Mouse (Mus musculus) 3134 (cell line): ENCODE results near the gene Cd86.

Experiments
- DNase-seq: peaks from one replicate; pipeline ENCODE4 v3.0.0-alpha.2; 2011; ENCODE audit warnings: low spot score; ENCODE audit not compliant: insufficient read length; ENCODE audit errors: extremely low read depth

Gene Cd86

GRCm38 (mm10) chr16:36665782-36666181 lies at the start of gene Cd86:
Cd86 (minus strand) TSS chr16:36666081.
- DNase-seq, result no peak

- no peak for DNase-seq
These were observed 45.9 kb upstream of the Cd86 start for GRCm38 (mm10) chr16:36711760-36712159.

- no peak for DNase-seq
These were observed 44.9 kb upstream of the Cd86 start for GRCm38 (mm10) chr16:36710794-36711193.

- DNase-seq, result no peak
These were observed 43.5 kb upstream of the Cd86 start for GRCm38 (mm10) chr16:36709405-36709804.

GRCm38 (mm10) chr16:36708751-36709150 lies 42.9 kb upstream of the Cd86 start:
- no peak for DNase-seq

GRCm38 (mm10) chr16:36707702-36708423 lies 42.0 kb upstream of the Cd86 start:
- no peak for DNase-seq

GRCm38 (mm10) chr16:36700484-36700883 lies 34.6 kb upstream of the Cd86 start:
- DNase-seq, result no peak

GRCm38 (mm10) chr16:36697331-36697730 lies 31.4 kb upstream of the Cd86 start:
- no peak for DNase-seq

GRCm38 (mm10) chr16:36694798-36695290 lies 29.0 kb upstream of the Cd86 start:
- no peak for DNase-seq

- DNase-seq, result no peak
These were observed 28.0 kb upstream of the Cd86 start, which contains the start of gene Ildr1 for GRCm38 (mm10) chr16:36693818-36694413. Ildr1 (plus strand) TSS chr16:36693978.

GRCm38 (mm10) chr16:36691484-36691883 lies 25.6 kb upstream of the Cd86 start:
- DNase-seq, result no peak

- DNase-seq, result no peak
These were observed 22.2 kb upstream of the Cd86 start for GRCm38 (mm10) chr16:36688076-36688475.

- no peak for DNase-seq
These were observed 18.5 kb upstream of the Cd86 start for GRCm38 (mm10) chr16:36684325-36684918.

- no peak for DNase-seq
These were observed 15.9 kb upstream of the Cd86 start for GRCm38 (mm10) chr16:36681829-36682228.

- no peak for DNase-seq
These were observed 10.0 kb upstream of the Cd86 start for GRCm38 (mm10) chr16:36675902-36676301.

GRCm38 (mm10) chr16:36675304-36675703 lies 9.4 kb upstream of the Cd86 start:
- no peak for DNase-seq

- no peak for DNase-seq
These were observed 8.8 kb upstream of the Cd86 start for GRCm38 (mm10) chr16:36674457-36675204.

GRCm38 (mm10) chr16:36673196-36673595 lies 7.3 kb upstream of the Cd86 start:
- no peak for DNase-seq

GRCm38 (mm10) chr16:36670590-36670989 lies 4.7 kb upstream of the Cd86 start:
- no peak for DNase-seq

- no peak for DNase-seq
These were observed 652 bp upstream of the Cd86 start for GRCm38 (mm10) chr16:36666448-36667017.

GRCm38 (mm10) chr16:36663484-36663883 lies 2.4 kb downstream of the Cd86 start:
- DNase-seq, result no peak
